Mouse (Mus musculus): ENCODE measurements at regions not wholly inside any gene's neighbourhood (a gene's known extent, or its start where the extent isn't known, plus 50 kb on each side); places are given as distances from the start of the nearest gene placed in this dataset.

DNA sequence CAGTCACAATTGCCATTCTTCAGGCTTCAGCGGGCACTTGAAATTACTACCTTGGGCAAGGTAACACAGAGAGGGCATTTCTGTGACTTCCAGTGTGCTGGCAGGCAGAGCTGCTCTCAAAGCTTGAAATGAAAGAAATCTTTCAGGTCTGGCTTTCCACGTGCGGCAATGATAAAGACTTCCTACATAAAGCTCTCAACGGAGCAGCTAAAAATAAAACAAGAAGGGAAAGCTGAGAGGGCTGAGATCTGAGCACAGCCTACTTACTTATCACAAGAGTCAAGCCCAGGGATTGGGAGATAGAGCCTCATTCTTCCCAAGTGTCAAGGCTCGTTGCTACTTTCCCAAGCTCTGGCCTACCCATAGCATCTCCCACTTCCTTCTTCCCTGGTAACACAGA lies 274.6 kb upstream of the Rack1 start:
- H3K27ac ChIP-seq, result no peak overlapping the region
- DNase-seq (ENCODE audit: low spot score in 2 of 2), result no peak
- TF ChIP-seq CTCF (conservative IDR thresholded peaks at IDR 0.05), result no peak
- H3K4me3 ChIP-seq, result no peak overlapping the region

DNA sequence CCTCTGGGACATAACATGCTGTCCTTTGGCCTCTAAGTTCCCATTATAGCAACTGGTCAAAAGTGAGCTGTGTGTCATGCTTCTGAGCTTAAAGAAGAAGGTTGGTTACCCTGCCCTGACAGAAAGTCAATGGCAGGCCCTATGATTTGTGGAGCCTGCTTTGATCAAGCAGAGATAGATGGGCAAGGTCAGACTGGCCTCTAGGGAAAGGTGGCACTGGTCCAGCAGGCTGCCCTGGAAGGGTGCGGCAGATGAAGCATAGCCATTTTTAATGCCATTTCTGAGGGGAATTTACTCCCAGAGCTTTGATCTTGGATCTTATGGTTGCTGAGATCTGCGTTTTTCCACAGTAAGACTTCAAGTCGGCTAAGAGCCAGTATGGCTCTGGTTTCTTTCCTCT lies 293.2 kb upstream of the Rack1 start:
- no peak overlapping the region for H3K27ac ChIP-seq

DNA sequence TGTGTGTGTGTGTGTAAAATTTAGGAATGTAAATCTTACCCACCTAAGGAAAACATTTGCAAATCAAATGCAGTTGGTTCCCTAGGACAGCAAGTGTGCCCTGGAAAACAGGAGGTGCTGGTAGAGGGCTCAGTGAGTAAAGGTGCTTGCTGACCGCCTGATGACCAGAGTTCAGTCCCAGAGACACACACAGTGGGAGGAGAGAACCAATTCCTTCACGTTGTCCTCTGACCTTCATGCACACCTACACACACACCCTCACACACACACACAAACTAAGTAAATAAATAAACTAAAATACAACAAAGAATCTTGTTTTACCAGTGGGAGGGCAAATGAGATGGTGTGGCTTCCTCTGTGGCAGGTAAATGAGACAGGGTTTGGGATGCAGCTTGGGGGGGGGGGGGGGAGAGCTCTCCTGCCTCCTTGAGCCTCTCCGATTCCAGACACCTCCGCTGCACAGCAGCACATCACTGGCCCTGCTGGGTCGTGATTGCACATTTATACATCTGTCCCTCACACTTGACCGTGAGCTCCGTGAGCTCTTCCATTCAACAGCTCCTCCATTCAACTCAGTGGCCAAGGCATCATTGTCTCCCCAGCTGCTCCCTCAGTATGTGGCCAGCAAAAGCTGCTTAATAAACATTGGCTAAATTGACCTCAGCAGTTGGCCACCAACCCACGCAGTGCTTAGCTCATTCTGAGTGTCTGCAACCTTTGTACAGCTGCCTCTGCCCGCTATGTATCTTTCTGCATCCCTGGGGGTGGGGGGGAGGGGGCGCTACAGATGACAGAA lies 297.9 kb upstream of the Rack1 start:
- no peak overlapping the region for H3K27ac ChIP-seq
- no peak overlapping the region for H3K4me3 ChIP-seq
- DNase-seq (ENCODE audit: low spot score in 2 of 2), result no peak
- no peak for TF ChIP-seq CTCF (conservative IDR thresholded peaks at IDR 0.05)

More for the DNA sequence above, 293.2 kb upstream of the Rack1 start:
- no peak for TF ChIP-seq CTCF (conservative IDR thresholded peaks at IDR 0.05)
- DNase-seq (ENCODE audit: low spot score in 2 of 2), result no peak
- no peak overlapping the region for H3K4me3 ChIP-seq

DNA sequence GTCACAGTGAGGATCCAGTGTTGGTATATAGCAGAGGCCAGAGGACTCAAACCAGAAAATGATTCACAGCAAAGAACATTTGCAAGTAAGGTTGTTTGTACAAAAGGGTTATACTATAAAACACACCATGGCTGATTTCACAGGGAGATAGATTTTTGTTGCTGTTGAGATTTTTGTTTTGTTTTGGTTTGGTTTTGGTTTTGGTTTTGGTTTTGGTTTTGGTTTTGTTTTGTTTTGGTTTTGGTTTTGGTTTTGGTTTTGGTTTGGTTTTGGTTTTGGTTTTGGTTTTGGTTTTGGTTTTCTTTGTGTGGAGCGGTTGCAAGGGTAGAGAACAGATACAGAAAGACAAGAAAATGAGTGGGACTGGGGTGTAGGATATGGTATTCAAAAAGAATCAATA lies 301.1 kb upstream of the Rack1 start:
- no peak overlapping the region for H3K4me3 ChIP-seq
- DNase-seq (ENCODE audit: low spot score in 2 of 2), result no peak
- no peak overlapping the region for H3K27ac ChIP-seq
- no peak for TF ChIP-seq CTCF (conservative IDR thresholded peaks at IDR 0.05)

DNA sequence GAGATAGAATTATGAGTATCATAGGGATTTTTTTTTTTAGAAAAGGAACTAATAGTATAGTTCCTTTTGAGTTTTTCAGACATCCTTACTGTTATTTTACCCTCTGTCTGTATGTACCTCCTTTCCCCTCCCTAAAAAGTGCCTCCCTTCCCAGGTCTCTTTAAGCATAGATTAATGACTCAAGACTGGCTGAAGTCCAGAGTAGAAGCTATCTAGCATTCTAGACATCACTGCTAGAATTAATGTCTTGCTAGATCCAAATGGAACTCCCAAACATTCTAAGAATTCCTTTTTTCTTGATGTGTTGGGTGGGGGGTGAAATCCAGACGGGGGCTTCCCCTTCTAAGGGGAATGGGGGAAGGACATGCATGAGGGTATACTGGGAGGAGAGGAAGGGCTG lies 311.8 kb upstream of the Rack1 start:
- no peak for DNase-seq (ENCODE audit: low spot score in 2 of 2)
- TF ChIP-seq CTCF (conservative IDR thresholded peaks at IDR 0.05), result no peak
- Histone ChIP-seq H3K27ac (no peak overlapping the region), H3K4me3 (no peak overlapping the region)

DNA sequence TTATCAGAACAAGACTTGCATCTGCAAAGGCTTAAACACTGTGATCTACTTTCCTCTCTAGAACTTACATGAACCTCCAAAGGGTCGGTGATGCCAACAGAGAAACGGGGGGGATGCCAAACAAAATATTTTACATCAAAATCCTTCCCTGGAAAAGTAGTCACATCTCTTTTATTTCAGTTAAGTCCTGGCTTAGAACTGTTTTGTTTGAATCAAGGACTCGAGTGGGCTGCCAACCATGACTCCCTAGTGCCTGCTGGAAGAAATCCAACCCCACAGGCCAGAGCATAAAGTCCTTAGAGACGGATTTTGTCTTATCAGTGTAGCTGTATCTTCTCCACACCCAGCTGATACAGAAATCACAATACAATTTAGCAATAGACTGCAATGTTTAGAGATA lies 336.1 kb upstream of the Rack1 start:
- DNase-seq (ENCODE audit: low spot score in 2 of 2), result no peak
- Histone ChIP-seq H3K27ac (no peak overlapping the region), H3K4me3 (no peak overlapping the region)
- TF ChIP-seq CTCF (conservative IDR thresholded peaks at IDR 0.05), result no peak

DNA sequence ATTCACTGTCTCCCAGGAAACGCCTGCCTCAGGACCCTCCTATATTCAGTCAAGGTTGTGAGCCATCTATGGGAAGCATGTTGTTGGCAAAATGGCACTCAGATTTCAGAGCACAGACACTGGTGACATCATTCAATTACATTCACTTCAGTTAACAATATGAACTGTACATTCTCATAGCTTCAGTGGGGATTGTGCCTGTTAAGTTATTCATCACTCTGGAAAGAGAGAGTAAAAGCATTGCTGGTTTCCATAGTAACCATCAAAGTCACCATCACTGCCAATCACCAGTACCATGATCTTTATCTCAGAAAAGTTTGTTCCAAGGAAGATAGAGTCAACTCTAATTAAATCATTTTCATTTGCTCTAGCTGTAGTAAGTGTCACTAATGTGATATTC lies 350.2 kb upstream of the Rack1 start:
- Histone ChIP-seq H3K4me3 (no peak overlapping the region), H3K27ac (no peak overlapping the region)
- no peak for TF ChIP-seq CTCF (conservative IDR thresholded peaks at IDR 0.05)
- no peak for DNase-seq (ENCODE audit: low spot score in 2 of 2)

DNA sequence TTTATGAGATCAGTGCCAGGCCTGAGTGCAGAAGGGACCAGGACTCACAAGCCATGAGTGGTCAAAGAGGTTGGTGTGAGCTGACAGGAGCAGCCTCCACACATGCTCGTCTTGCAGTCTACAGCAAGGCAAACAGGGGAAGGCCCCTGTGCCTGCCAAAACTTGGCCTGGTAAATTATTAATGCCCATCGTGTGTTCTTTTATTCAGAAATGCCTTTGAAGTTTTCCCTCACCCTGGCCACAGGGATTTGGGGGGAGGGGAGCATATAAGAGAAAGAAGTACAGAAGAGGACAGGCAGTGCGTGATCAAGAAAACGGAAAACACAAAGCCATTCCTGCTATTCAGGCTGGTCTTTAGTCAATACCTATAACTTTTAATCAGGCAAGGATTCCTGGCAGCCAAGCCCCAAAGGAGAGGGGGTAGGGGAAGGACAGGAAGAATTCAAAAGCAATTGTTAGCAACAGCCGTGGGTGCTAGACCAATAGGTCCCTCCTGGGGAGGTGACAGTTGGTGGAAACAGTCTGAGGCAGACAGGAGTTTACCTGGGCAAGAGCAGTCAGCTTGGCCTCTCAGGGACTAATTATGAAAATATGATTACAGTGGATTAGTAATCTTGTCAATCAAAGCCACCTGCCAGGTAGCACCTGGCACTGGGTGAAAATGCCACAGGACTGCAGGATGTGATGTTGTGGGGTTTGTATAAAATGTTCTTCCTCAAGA lies 357.4 kb upstream of the Rack1 start:
- DNase-seq (ENCODE audit: low spot score in 2 of 2), result no peak
- Histone ChIP-seq H3K27ac (no peak overlapping the region), H3K4me3 (no peak overlapping the region)
- no peak for TF ChIP-seq CTCF (conservative IDR thresholded peaks at IDR 0.05)

DNA sequence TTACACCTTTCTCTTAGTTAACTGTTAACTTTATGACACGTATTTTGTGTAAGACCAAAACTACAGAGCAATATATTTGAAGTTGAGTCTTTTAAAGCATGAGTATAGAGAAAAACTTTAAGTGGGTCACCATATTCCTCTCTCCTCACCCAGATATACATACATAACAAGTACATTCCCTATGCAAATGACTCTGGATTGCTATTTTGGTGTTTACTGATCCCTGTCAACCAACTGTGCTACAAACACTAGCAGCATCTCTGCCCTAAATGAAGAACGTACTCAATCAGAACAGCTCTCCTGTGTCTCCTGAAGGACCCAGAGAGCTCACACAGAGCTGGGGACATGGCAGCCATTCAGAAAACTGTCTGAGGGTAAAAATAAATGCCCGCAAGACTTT lies 363.4 kb upstream of the Rack1 start:
- no peak for DNase-seq (ENCODE audit: low spot score in 2 of 2)
- Histone ChIP-seq H3K27ac (no peak overlapping the region), H3K4me3 (no peak overlapping the region)
- TF ChIP-seq CTCF (conservative IDR thresholded peaks at IDR 0.05), result no peak

DNA sequence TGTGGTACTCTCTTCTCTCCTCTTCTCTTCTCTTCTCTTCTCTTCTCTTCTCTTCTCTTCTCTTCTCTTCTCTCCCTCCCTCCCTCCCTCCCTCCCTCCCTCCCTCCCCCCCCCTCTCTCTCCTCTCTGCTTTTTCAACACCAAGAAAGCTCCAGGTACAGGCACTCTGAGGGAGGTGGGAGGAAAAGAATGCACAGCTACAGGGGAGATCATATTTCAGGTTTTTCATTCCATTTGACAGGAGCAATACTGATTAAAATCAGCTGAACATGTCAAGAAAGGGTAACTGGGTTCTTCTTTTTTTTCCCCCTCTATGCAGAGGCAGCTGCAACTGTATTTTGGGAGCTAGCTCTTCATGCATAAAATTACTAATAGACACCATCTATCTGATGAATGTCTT lies 368.8 kb upstream of the Rack1 start:
- Histone ChIP-seq H3K4me3 (no peak overlapping the region), H3K27ac (no peak overlapping the region)
- no peak for TF ChIP-seq CTCF (conservative IDR thresholded peaks at IDR 0.05)
- no peak for DNase-seq (ENCODE audit: low spot score in 2 of 2)

DNA sequence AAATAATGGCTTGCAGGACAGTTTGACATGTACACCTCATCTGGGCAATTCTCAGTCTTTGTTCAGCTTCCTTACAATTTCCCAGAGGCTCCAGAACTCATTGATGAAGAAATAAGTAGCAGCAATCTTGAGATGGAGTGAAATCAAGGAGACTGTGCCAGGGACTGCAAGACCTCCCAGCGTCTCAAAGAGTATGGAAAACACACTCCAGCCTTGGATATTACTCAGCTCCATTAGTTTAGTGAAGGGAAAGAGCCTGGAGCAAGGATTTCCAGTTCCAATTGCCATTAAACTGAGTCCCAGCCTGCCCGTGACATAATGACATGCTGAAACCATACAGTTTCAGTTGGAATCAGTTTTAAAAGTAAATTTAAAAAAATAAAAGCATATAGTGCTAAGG lies 372.7 kb upstream of the Rack1 start:
- Histone ChIP-seq H3K27ac (no peak overlapping the region), H3K4me3 (no peak overlapping the region)
- TF ChIP-seq CTCF (conservative IDR thresholded peaks at IDR 0.05), result no peak
- no peak for DNase-seq (ENCODE audit: low spot score in 2 of 2)

DNA sequence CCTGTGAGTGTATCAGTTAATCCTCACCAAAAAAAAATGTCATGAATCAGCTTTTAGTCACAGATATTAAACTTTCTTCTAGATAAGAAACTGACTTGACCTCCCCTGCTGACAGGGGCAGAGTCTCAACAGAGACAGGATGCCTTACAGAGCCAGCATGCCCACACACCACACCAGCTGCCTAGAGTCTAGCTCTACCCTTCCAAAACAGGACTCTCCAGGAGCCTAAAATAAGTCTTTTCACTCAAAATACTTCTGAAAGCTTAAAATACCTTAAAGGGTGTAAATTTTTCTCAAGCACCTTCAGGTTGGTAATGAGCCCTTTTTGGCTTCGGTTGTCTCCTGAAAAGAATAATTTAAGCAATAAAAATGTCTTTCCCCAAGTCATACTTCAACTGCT lies 373.7 kb upstream of the Rack1 start:
- no peak overlapping the region for H3K27ac ChIP-seq
- no peak for DNase-seq (ENCODE audit: low spot score in 2 of 2)
- no peak for TF ChIP-seq CTCF (conservative IDR thresholded peaks at IDR 0.05)
- no peak overlapping the region for H3K4me3 ChIP-seq

DNA sequence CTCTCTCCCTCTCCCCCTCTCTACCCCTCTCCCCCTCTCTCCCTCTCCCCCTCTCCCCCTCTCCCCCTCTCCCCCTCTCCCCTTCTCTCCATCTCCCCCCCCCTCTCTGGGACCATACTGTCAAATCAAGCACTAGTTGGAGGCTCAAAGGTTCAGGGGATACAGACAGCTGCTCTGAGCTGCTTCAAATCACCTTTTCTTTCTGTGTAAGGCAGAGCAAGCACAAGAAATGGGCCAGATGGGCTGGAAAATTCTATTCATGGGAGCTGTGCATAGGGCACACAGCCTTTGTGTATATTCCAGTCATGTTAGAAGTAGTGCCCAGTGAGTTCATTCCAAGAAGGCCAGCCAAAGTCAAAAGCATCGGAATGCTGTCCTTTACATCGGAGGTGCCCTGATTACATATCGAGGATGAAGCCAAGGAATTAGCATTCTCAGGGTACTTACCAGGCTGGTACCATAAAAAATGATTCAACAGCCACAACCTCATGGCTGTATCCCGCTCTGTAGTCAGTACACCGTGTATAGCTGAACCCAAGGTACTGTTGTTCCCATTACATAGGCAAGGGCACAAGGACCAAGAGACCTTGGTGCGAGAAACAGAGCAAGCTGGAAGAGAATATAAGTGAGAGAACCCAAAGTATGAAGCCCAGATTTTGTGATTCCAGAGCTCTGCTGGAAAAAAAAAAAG lies 381.9 kb upstream of the Rack1 start:
- TF ChIP-seq CTCF (conservative IDR thresholded peaks at IDR 0.05), result no peak

More for the DNA sequence above, 381.9 kb upstream of the Rack1 start:
- Histone ChIP-seq H3K27ac (no peak overlapping the region), H3K4me3 (no peak overlapping the region)
- DNase-seq (ENCODE audit: low spot score in 2 of 2), result no peak
